Mouse (Mus musculus) duodenum, adult 2 months (tissue): Measurements from ENCODE around the gene Agap1. TPM values are rescaled to one million over a fixed set of nuclear protein-coding genes. Genes with fewer than 3 reads are reported as not detected.

ENCODE experiments used
- polyA plus RNA-seq: library from polyadenylated mRNA; depleted of rRNA; stranded (reverse); fragments of >200 nt; gene quantifications from 2 replicates; pipeline ENCODE4 v1.2.3, GENCODE M21; 2012; ENCODE audit warnings: low replicate concordance; rRNA removed

Agap1 gene
- polyA plus RNA-seq, result 10.1 and 24.8 TPM in 2 replicates

GRCm38 (mm10) chr1:89454196-89455123, at the start of gene Agap1:
Gene Agap1, plus strand, starts transcription at chr1:89454806.

DNA sequence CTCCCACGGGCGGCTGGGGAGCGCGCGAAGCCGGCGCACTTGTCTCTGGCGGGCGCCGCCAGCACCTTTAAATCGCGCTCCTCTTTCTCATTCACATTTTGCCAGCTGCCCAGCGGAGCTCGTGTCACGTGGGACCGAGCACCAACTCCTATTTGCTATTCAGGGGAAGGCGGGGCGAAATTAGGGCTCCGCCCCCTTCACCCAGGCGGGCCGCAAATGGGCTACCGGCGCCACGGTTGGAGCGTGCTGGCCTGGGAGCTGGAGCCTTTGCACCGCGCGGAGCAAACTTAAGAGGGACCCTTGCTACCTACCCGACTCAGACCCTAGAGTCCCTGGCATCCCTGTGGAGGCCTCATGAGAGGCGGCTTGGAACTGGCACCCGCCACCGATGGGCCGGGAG, 476.5 kb downstream of the Agap1 start, which contains the start of gene Gbx2:
Gene Gbx2, minus strand, starts transcription at position 60 of the 400 bp plus-strand sequence.

